Mouse (Mus musculus) stomach, adult 2 months (tissue): ENCODE data around the gene Exoc6. TPM values are rescaled to one million over a fixed set of nuclear protein-coding genes. Genes with fewer than 3 reads are reported as not detected.

Experiments
- polyA plus RNA-seq: library from polyadenylated mRNA; depleted of rRNA; stranded (reverse); fragments of >200 nt; gene quantifications from 2 replicates; pipeline ENCODE4 v1.2.3, GENCODE M21; 2012; rRNA removed

The Exoc6 gene
- 1.1 and 1.4 TPM in 2 replicates for polyA plus RNA-seq

DNA sequence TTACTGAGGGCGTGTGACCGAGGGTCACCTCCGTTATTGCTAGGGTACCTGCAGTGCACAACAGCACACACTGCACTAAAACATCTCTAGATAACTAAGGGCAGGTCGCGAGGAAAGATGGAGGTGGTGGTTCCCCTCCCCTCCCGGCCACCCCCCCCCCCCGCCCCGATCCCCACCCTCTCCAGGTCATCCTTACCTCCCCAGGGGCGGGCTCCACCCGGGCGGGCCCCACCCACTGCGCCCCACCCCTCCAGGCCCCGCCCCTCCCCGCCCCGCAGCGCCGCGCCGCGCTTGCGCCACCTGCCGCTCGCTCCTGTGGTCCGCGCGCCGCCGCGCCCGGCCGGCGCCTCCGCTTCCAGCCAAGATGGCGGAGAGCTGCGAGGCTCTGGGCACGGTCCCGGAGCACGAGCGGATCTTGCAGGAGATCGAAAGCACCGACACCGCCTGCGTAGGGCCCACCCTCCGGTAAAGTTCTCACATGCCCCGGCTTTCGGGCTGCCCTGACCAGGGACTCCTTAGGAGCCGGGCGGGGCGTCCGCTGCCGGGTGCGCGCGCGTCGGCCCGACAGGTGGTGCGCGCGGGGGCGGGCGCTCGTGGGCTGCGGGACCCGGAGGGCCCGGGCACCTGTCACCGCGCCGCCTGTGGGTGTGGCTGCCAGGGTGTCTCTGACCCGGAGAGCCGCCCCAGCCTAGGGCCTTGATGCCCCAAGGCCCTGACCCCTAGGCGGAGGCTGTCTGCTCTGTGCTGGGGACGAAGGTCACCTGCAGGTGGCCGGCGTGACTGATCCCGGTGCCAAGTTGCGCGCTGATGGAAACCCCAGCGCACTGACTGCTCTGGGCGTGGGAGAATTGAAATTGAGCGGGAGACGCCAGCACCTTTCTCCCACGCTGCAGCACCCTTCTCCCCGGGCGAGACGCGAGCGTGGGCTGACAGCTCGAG, at the start of gene Exoc6:
Exoc6 (plus strand) TSS at position 318 of the 939 bp plus-strand sequence.

DNA sequence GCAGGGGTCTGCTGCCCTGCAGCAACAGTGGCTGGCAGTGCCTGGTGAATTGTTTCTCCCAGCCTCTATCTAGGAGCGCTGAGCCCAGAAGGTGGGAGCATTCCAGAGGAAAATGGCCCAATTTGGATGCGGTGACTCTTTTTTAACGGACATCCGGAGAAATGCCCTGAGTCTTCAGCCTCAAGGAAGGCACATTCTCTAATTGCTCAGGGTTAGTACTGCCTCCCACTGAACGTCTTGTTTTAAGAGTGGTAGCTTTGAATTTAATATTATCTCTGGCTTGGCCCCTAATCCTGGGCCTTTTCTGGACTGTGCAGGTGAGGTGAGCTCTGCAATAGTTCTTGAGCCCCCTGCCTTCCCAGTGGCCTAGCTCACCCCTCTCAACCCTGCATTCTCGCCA, 135.1 kb downstream of the Exoc6 start, which contains the start of gene Cyp26c1:
Cyp26c1 (plus strand) TSS at position 301 of the 400 bp plus-strand sequence.

DNA sequence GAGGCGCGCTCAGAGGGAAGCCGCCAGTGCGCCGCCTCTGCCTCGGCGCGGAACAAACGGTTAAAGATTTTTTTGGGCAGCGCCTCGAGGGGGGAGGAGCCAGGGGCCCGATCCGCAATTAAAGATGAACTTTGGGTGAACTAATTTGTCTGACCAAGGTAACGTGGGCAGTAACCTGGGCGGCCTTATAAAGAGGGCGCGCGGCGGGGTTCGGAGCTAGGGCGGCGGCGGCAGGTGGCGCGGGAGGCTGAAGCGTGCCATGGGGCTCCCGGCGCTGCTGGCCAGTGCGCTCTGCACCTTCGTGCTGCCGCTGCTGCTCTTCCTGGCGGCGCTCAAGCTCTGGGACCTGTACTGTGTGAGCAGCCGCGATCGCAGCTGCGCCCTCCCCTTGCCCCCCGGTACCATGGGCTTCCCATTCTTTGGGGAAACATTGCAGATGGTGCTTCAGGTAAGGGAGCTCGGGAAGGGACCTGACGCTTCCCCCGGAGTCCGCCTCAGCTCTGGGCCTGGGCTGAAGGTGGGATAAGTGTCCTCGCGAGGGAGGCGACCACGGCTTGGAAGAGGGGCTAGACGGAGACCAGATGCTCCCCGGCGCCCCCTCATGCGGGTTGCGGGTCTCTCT, 147.5 kb downstream of the Exoc6 start, which contains the start of gene Cyp26a1:
Cyp26a1 (plus strand) TSS at position 148 of the 622 bp plus-strand sequence.

Other genes with a start within 250 kb of the Exoc6 start
- gene Ide, start 212.6 kb upstream of the Exoc6 start, polyA plus RNA-seq, result 8.1 and 9.7 TPM in 2 replicates
- 0.17 and 0.37 TPM in 2 replicates for gene Kif11, start 174.0 kb upstream of the Exoc6 start, polyA plus RNA-seq
- 4.1 and 6.4 TPM in 2 replicates for gene Hhex, start 115.6 kb upstream of the Exoc6 start, polyA plus RNA-seq
- gene Cyp26c1, start 135.2 kb downstream of the Exoc6 start, polyA plus RNA-seq, result not detected in 2 replicates
- 0.39 TPM in 1 of 2 replicates, not detected in the other for gene Cyp26a1, start 147.4 kb downstream of the Exoc6 start, polyA plus RNA-seq